Mouse (Mus musculus) embryo, embryonic 10 days (tissue): ENCODE measurements around the gene Cwc27.

ENCODE experiments used
- DNase-seq: peaks from one replicate; pipeline ENCODE4 v3.0.0-alpha.2; 2015; ENCODE audit warnings: low spot score

Gene Cwc27

GRCm38 (mm10) chr13:104816635-104817571, at the start of gene Cwc27:
Gene Cwc27 (minus strand): TSS chr13:104817142.
- DNase-seq, result peak; percentile 89

DNA sequence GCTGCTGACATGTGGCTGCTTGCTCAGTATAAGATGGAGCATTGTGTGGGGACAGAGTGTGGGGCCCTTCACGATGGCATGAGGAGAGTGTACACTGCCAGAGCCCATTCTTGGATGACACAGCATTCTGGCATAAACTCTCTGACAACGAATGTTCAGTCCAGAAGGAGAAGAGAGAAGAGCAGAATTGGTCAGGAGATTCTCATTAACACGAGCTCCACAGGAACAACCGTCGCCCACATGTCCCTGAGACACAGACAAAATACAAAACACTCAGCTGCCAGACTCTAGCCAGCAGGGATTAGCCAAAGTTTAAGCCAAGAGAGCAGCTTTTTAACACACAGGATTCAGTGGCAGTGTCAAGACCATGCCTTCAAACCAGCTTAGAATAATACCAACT, 49.8 kb upstream of the Cwc27 start:
- DNase-seq, result no peak

- DNase-seq, result peak; percentile 56
These were observed 46.4 kb upstream of the Cwc27 start, which contains the start of gene Shisal2b for GRCm38 (mm10) chr13:104863127-104863979. Gene Shisal2b (minus strand): TSS chr13:104863893.

- DNase-seq, result no peak
These were observed 36.7 kb upstream of the Cwc27 start for GRCm38 (mm10) chr13:104853645-104854044.

DNA sequence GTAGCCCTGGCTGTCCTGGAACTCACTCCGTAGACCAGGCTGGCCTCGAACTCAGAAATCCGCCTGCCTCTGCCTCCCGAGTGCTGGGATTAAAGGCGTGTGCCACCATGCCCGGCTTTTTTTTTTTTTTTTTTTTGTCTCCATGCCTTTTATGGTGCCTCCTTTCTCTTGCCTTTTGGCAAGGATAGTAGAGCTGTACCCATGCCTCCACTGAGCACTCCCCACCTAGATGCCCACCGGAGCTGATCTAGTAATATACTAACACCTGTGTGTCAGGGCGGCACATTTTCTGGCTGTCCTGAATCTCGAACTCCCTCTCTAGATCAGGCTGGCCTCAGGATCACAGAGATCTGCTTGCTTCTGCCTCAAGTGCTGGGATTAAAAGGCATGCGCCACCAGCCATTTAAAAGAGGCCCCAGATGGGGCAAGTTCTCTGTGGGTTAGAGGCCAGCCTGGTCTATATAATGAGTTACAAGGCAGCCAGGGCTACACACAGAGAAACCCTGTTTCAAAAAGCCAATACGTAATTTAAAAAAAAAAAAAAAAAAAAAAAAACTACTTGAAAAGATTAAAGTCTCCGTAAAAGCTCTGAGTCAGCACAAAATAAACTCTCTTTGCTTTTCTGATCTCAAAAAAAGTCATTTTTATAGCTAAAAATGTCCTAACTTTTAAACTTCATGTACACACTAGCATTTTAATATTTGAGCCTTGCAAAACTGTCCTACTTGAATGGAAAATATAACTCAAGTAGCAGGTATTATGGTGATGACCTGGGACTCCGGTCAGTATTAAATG, 26.6 kb upstream of the Cwc27 start:
- no peak for DNase-seq

- DNase-seq, result no peak
These were observed 25.0 kb upstream of the Cwc27 start for GRCm38 (mm10) chr13:104841937-104842336.

DNA sequence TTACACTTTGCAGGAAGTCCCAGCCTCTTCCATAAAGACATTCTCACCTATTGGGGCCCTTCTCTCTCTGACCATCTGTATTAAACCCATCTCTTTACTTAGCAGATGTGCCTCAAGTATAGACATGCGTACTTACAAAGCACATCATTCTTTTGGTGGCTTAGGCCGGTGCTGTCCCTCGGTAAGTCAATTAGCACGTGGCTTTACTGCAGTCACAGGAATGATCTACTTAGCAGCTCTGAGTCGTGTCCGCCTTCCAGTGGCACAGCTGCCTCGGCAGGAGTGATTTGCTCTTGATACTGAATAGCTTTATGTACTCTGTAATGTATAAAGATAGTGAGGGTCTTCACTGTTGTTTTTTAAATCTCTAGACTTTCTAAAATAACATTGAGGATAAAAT, 20.7 kb upstream of the Cwc27 start:
- no peak for DNase-seq

DNA sequence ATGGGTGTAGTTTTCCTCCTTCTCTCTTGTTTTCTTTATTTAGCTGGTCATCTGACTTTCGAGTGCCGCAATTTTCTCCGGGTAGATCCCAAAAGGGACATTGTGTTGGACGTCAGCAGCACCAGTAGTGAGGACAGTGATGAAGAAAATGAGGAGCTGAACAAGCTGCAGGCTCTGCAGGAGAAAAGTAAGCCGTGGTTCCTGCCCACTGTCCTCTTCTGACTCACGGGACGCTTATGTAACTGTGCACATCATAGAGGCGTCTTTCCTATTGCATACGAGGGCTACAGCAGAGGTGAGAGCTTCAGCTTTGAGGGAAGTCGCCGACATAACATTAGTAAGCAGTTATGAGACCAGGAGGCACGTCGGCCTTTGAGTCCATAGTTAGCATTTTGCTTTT, 15.9 kb upstream of the Cwc27 start:
- DNase-seq, result no peak

DNA sequence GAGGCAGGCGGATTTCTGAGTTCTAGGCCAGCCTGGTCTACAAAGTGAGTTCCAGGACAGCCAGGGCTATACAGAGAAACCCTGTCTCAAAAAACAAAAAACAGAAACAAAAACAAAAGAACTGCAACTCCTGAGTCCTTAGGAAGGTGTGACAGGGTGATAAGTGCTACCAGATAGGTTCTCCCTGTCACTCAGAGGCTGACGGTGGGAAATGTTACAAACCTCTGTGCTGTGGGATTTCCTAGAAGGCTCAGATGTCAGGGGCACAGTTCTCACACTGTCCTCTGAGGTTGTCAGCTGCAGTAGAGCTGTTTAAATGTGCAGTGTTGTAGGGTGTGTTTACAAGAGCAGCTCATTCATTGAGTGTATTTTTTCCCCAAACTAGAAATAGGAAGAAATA, 8.5 kb upstream of the Cwc27 start:
- DNase-seq, result no peak

DNA sequence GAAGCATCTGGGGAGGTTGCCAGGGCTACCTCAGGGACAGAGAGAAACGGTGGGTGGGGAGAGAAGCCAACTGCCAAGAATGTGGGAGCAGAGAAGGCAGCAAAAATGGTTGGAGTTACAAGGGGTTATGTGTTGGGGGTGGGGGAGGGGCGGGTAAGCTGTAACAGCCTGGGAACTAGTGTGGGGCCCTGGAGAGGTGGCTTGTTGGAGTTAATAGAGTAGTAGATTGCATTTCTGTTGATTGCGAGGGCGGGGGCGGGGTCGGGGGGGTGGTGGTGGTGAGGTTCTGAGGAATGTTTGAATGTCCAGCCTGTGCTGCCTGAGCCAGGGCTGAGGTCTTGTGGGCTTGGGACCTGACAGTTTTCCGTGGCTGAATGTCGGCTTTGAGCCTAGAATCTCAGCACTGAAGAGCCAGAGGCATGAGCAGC, 5.5 kb upstream of the Cwc27 start:
- peak; percentile 53 for DNase-seq

GRCm38 (mm10) chr13:104821908-104822307, 5.0 kb upstream of the Cwc27 start:
- no peak for DNase-seq

GRCm38 (mm10) chr13:104821192-104821591, 4.2 kb upstream of the Cwc27 start:
- no peak for DNase-seq

DNA sequence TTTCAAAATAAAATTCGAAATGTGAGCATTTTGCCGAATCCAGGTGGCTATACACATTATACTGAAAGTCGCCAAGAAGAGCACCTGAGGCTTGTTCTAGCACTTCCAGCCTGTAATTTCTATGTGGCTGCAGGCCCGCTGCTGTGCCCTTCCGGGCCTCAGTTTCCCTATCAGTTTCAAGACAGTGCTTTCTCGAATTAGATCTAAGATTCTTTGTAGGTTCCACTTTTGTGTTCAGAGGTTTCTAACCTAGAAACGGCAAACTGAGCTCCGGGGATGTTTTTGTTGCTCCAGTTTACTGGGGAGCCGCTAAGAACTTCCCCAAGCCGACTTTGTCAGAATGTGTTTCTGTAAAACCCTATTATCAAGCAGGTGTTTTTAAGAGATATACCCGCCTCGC, 754 bp upstream of the Cwc27 start:
- no peak for DNase-seq

GRCm38 (mm10) chr13:104816270-104816634, 690 bp downstream of the Cwc27 start:
- peak; percentile 23 for DNase-seq

DNA sequence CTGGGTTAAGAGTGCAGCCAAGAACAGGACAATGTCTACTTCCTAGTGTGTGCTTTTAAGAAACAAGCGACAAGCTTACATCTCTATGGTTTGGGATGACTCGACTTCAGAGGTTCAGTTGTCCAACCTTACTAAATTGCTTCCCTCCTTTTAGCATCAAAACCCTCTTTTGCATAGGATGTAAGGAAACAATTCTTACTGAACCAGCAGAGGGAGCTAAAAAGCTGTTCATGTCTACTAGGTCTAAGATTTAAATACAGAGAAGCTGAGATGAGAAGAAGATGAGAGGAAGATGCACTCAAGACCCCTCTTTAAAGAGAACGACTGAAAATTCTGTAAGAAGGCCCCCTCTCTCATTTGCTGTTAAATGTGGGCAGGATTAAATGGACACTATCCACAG, 11.3 kb downstream of the Cwc27 start:
- peak; percentile 74 for DNase-seq

- no peak for DNase-seq
These were observed 17.3 kb downstream of the Cwc27 start for GRCm38 (mm10) chr13:104799566-104800182.

DNA sequence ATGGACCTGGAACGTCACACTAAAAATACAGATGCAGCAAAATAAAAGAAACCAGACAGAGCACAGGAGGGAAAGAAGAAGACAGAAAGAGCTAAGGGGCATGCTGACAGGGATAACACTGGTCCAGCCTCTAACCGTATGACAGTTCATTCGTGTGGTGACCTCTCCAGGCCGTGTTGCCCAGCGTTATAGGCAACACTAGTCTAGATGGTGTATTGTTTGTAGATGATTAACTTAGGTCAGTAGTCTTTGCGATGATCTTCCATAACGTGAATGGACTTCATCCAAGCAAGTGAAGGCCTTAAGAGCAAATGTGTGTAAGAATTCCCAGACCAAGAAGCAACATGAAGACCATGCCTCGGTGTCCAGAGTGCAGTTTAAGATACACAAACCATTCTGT, 17.9 kb downstream of the Cwc27 start:
- no peak for DNase-seq

DNA sequence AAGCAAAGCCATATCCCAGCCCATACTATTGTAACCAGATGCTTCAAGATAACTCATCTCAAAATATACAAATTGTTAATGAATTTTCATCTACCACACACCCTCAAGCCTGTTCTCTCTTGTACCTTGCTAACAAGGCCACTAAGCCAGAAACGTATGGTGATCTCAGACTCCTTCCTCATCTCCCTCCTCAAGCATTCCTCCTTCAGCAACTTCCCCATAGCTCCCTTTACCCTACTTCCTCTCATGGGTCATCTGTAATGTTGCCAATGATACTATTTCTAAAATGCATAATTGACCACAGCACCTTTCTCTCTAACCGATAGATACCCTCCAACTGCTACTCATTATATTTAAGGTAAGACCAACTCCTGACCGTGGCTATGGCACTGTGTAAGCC, 22.5 kb downstream of the Cwc27 start:
- no peak for DNase-seq

- no peak for DNase-seq
These were observed 24.8 kb downstream of the Cwc27 start, which contains the start of gene Srek1ip1 for GRCm38 (mm10) chr13:104792184-104792583. Gene Srek1ip1 (plus strand): TSS chr13:104792484.

DNA sequence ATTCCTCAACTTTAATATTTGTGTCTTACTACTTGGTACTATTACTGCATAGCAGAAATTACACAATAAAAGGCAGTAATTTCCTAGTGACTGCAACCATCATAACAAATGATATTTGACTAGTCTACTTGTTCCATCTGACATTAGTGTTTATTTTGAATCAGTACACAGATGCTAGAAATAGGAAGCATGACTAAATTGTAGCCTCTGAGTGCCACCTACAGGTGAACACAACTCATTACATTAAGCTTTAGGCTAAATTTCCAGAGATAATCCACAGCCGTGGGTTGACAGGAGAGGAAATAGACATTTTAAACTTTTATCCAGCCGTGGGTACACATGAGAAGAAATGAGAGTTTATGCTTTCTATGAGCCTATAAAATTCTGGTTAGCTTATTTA, 27.3 kb downstream of the Cwc27 start:
- DNase-seq, result peak; percentile 68

GRCm38 (mm10) chr13:104787260-104787659, 29.7 kb downstream of the Cwc27 start:
- DNase-seq, result no peak
